Mouse (Mus musculus) retina, postnatal 1 day (tissue): Measurements from ENCODE around the gene Pabpc4.
A peak's percentile ranks its signal among the peaks of the same experiment; 100 is the strongest.
"Not testable (repeated sequence)": the region's sequence is repeated elsewhere in the genome, so short reads cannot be mapped to it uniquely, and the experiment has no call there.

Experiments used
- DNase-seq: peaks from one replicate; pipeline ENCODE4 v3.0.0-alpha.2; 2012

Gene Pabpc4

GRCm38 (mm10) chr4:123298980-123299670 lies 37.0 kb downstream of the Pabpc4 start:
- DNase-seq = no peak

GRCm38 (mm10) chr4:123305789-123306188 lies 43.6 kb downstream of the Pabpc4 start:
- peak; percentile 79 for DNase-seq

- no peak for DNase-seq
Observed at GRCm38 (mm10) chr4:123306999-123307398, 44.8 kb downstream of the Pabpc4 start.

- no peak for DNase-seq
Observed at GRCm38 (mm10) chr4:123308292-123308691, 46.1 kb downstream of the Pabpc4 start.

- DNase-seq = no peak
Observed at GRCm38 (mm10) chr4:123311845-123312244, 49.7 kb downstream of the Pabpc4 start.

GRCm38 (mm10) chr4:123313010-123313409 lies 50.9 kb downstream of the Pabpc4 start:
- DNase-seq = no peak

- DNase-seq = no peak
Observed at GRCm38 (mm10) chr4:123314497-123314896, 52.3 kb downstream of the Pabpc4 start.

GRCm38 (mm10) chr4:123322910-123323309 lies 60.8 kb downstream of the Pabpc4 start:
- peak; percentile 19 for DNase-seq

- no peak for DNase-seq
Observed at GRCm38 (mm10) chr4:123323534-123323933, 61.4 kb downstream of the Pabpc4 start, which contains the start of gene Oxct2a. Gene Oxct2a, minus strand, starts transcription at chr4:123323634.

- no peak for DNase-seq
Observed at GRCm38 (mm10) chr4:123326087-123326486, 63.9 kb downstream of the Pabpc4 start.

- DNase-seq = no peak
Observed at GRCm38 (mm10) chr4:123327630-123328029, 65.5 kb downstream of the Pabpc4 start.

- no peak for DNase-seq
Observed at GRCm38 (mm10) chr4:123328946-123329345, 66.8 kb downstream of the Pabpc4 start.

GRCm38 (mm10) chr4:123331326-123331725 lies 69.2 kb downstream of the Pabpc4 start:
- no peak for DNase-seq

- not testable (repeated sequence) for DNase-seq
Observed at GRCm38 (mm10) chr4:123331961-123332360, 69.8 kb downstream of the Pabpc4 start.

GRCm38 (mm10) chr4:123333151-123333550 lies 71.0 kb downstream of the Pabpc4 start:
- no peak for DNase-seq

- no peak for DNase-seq
Observed at GRCm38 (mm10) chr4:123334177-123334576, 72.0 kb downstream of the Pabpc4 start.

GRCm38 (mm10) chr4:123335244-123335643 lies 73.1 kb downstream of the Pabpc4 start:
- DNase-seq = not testable (repeated sequence)

GRCm38 (mm10) chr4:123335796-123336585 lies 73.8 kb downstream of the Pabpc4 start:
- no peak for DNase-seq

- DNase-seq = no peak
Observed at GRCm38 (mm10) chr4:123337693-123338092, 75.5 kb downstream of the Pabpc4 start.

GRCm38 (mm10) chr4:123340232-123340631 lies 78.1 kb downstream of the Pabpc4 start:
- no peak for DNase-seq

GRCm38 (mm10) chr4:123342091-123342641 lies 80.0 kb downstream of the Pabpc4 start:
- DNase-seq = peak; percentile 39

- peak; percentile 90 for DNase-seq
Observed at GRCm38 (mm10) chr4:123342642-123343470, 80.7 kb downstream of the Pabpc4 start, which contains the start of gene Bmp8a. Gene Bmp8a, minus strand, starts transcription at chr4:123343252.

- no peak for DNase-seq
Observed at GRCm38 (mm10) chr4:123343471-123343789, 81.3 kb downstream of the Pabpc4 start.
